Mouse (Mus musculus): ENCODE data around the gene S100a3. TPM values are rescaled to one million over a fixed set of nuclear protein-coding genes. Genes with fewer than 3 reads are reported as not detected.

S100a3 gene
- polyA plus RNA-seq, 1 experiment: 14.0 TPM

- H3K27ac ChIP-seq (ENCODE audit: control insufficient read depth, insufficient read depth, low read length): no peak overlapping the region
- no peak overlapping the region for H3K4me3 ChIP-seq (ENCODE audit: control insufficient read depth, insufficient read depth, low read length)
- H3K27me3 ChIP-seq (ENCODE audit: control insufficient read depth, insufficient read depth, low read length): no peaks in the 10 kb centered on the region
- no peaks in the 10 kb centered on the region for H3K4me1 ChIP-seq (replicated peaks; ENCODE audit: control insufficient read depth, insufficient read depth, low read length)
- 90% methylated on average over 5 of the region's 5 CpGs for WGBS
- TF ChIP-seq POLR2A (IDR thresholded peaks at IDR 0.05; ENCODE audit: control insufficient read depth, extremely low read depth, insufficient read depth, low read length, poor library complexity): no peak
- TF ChIP-seq CTCF (IDR thresholded peaks at IDR 0.05; ENCODE audit: borderline replicate concordance, control insufficient read depth, extremely low read depth, insufficient read depth, low read length, poor library complexity): no peak
- H3K36me3 ChIP-seq (ENCODE audit: control insufficient read depth, insufficient read depth, low read length): no peaks in the 10 kb centered on the region
- no peak for DNase-seq
Observed at GRCm38 (mm10) chr3:90531713-90532112, 28.7 kb upstream of the S100a3 start.

GRCm38 (mm10) chr3:90535446-90535845 is 24.9 kb upstream of the S100a3 start:
- H3K27me3 ChIP-seq (ENCODE audit: control insufficient read depth, insufficient read depth, low read length): no peaks in the 10 kb centered on the region
- DNase-seq: no peak
- no peaks in the 10 kb centered on the region for H3K4me1 ChIP-seq (replicated peaks; ENCODE audit: control insufficient read depth, insufficient read depth, low read length)
- no peaks in the 10 kb centered on the region for H3K36me3 ChIP-seq (ENCODE audit: control insufficient read depth, insufficient read depth, low read length)
- 76% methylated on average over 1 of the region's 1 CpGs for WGBS
- H3K4me3 ChIP-seq (ENCODE audit: control insufficient read depth, insufficient read depth, low read length): no peak overlapping the region
- no peak for TF ChIP-seq POLR2A (IDR thresholded peaks at IDR 0.05; ENCODE audit: control insufficient read depth, extremely low read depth, insufficient read depth, low read length, poor library complexity)
- TF ChIP-seq CTCF (IDR thresholded peaks at IDR 0.05; ENCODE audit: borderline replicate concordance, control insufficient read depth, extremely low read depth, insufficient read depth, low read length, poor library complexity): no peak
- no peak overlapping the region for H3K27ac ChIP-seq (ENCODE audit: control insufficient read depth, insufficient read depth, low read length)

GRCm38 (mm10) chr3:90537141-90537904 is 23.1 kb upstream of the S100a3 start, which contains the start of gene S100a16:
Gene S100a16 (plus strand): TSS chr3:90537254.
- 89% methylated on average over 10 of the region's 10 CpGs for WGBS
- TF ChIP-seq POLR2A (IDR thresholded peaks at IDR 0.05; ENCODE audit: control insufficient read depth, extremely low read depth, insufficient read depth, low read length, poor library complexity): no peak
- no peak for TF ChIP-seq CTCF (IDR thresholded peaks at IDR 0.05; ENCODE audit: borderline replicate concordance, control insufficient read depth, extremely low read depth, insufficient read depth, low read length, poor library complexity)
- peak within 1 kb of the TSS; percentile 2; the same call in 1 of the 2 replicates for H3K4me3 ChIP-seq (ENCODE audit: control insufficient read depth, insufficient read depth, low read length)
- no peaks in the 10 kb centered on the region for H3K4me1 ChIP-seq (replicated peaks; ENCODE audit: control insufficient read depth, insufficient read depth, low read length)
- no peaks in the 10 kb centered on the region for H3K27me3 ChIP-seq (ENCODE audit: control insufficient read depth, insufficient read depth, low read length)
- no peak for DNase-seq
- H3K36me3 ChIP-seq (ENCODE audit: control insufficient read depth, insufficient read depth, low read length): no peaks in the 10 kb centered on the region
- no peak within 1 kb of the TSS for H3K27ac ChIP-seq (ENCODE audit: control insufficient read depth, insufficient read depth, low read length)

- Histone ChIP-seq H3K4me1 (replicated peaks; ENCODE audit: control insufficient read depth, insufficient read depth, low read length) (no peaks in the 10 kb centered on the region), H3K27ac (ENCODE audit: control insufficient read depth, insufficient read depth, low read length) (no peak overlapping the region), H3K4me3 (ENCODE audit: control insufficient read depth, insufficient read depth, low read length) (peak overlapping the region; percentile 2; the same call in 1 of the 2 replicates), H3K36me3 (ENCODE audit: control insufficient read depth, insufficient read depth, low read length) (no peaks in the 10 kb centered on the region), H3K27me3 (ENCODE audit: control insufficient read depth, insufficient read depth, low read length) (no peaks in the 10 kb centered on the region)
- DNase-seq: no peak
- no peak for TF ChIP-seq POLR2A (IDR thresholded peaks at IDR 0.05; ENCODE audit: control insufficient read depth, extremely low read depth, insufficient read depth, low read length, poor library complexity)
- TF ChIP-seq CTCF (IDR thresholded peaks at IDR 0.05; ENCODE audit: borderline replicate concordance, control insufficient read depth, extremely low read depth, insufficient read depth, low read length, poor library complexity): no peak
- WGBS: 88% methylated on average over 5 of the region's 5 CpGs
Observed at GRCm38 (mm10) chr3:90537905-90538296, 22.5 kb upstream of the S100a3 start.

GRCm38 (mm10) chr3:90540904-90541303 is 19.5 kb upstream of the S100a3 start:
- WGBS: 95% methylated on average over 4 of the region's 4 CpGs
- H3K27ac ChIP-seq (ENCODE audit: control insufficient read depth, insufficient read depth, low read length): no peak overlapping the region
- H3K4me3 ChIP-seq (ENCODE audit: control insufficient read depth, insufficient read depth, low read length): no peak overlapping the region
- H3K27me3 ChIP-seq (ENCODE audit: control insufficient read depth, insufficient read depth, low read length): no peaks in the 10 kb centered on the region
- no peak for DNase-seq
- no peaks in the 10 kb centered on the region for H3K36me3 ChIP-seq (ENCODE audit: control insufficient read depth, insufficient read depth, low read length)
- H3K4me1 ChIP-seq (replicated peaks; ENCODE audit: control insufficient read depth, insufficient read depth, low read length): no peaks in the 10 kb centered on the region
- TF ChIP-seq POLR2A (IDR thresholded peaks at IDR 0.05; ENCODE audit: control insufficient read depth, extremely low read depth, insufficient read depth, low read length, poor library complexity) (no peak), CTCF (IDR thresholded peaks at IDR 0.05; ENCODE audit: borderline replicate concordance, control insufficient read depth, extremely low read depth, insufficient read depth, low read length, poor library complexity) (no peak)

GRCm38 (mm10) chr3:90549676-90550420 is 10.5 kb upstream of the S100a3 start:
- Histone ChIP-seq H3K27me3 (ENCODE audit: control insufficient read depth, insufficient read depth, low read length) (no peaks in the 10 kb centered on the region), H3K4me1 (replicated peaks; ENCODE audit: control insufficient read depth, insufficient read depth, low read length) (no peaks in the 10 kb centered on the region), H3K4me3 (ENCODE audit: control insufficient read depth, insufficient read depth, low read length) (no peak overlapping the region), H3K36me3 (ENCODE audit: control insufficient read depth, insufficient read depth, low read length) (no peaks in the 10 kb centered on the region), H3K27ac (ENCODE audit: control insufficient read depth, insufficient read depth, low read length) (no peak overlapping the region)
- no peak for DNase-seq
- WGBS: 88% methylated on average over 5 of the region's 5 CpGs
- TF ChIP-seq POLR2A (IDR thresholded peaks at IDR 0.05; ENCODE audit: control insufficient read depth, extremely low read depth, insufficient read depth, low read length, poor library complexity) (no peak), CTCF (IDR thresholded peaks at IDR 0.05; ENCODE audit: borderline replicate concordance, control insufficient read depth, extremely low read depth, insufficient read depth, low read length, poor library complexity) (no peak)
